Mouse (Mus musculus): ENCODE data around the gene Smg7. TPM values are rescaled to one million over a fixed set of nuclear protein-coding genes. Genes with fewer than 3 reads are reported as not detected.

Smg7 gene
- polyA plus RNA-seq, 1 experiment from 2014 or later: 14.4 TPM

GRCm38 (mm10) chr1:152795688-152796255, 106.7 kb downstream of the Smg7 start:
- Histone ChIP-seq H3K27ac (ENCODE audit: low read length) (no peak overlapping the region), H3K9me3 (ENCODE audit: low read length) (no peaks in the 10 kb centered on the region), H3K4me2 (replicated peaks; ENCODE audit: low read depth, low read length) (no peak overlapping the region), H3K36me3 (ENCODE audit: insufficient read depth, low read length) (no peaks in the 10 kb centered on the region), H3K9ac (replicated peaks; ENCODE audit: low read depth) (no peak overlapping the region), H3K4me3 (ENCODE audit: low read depth, low read length) (no peak overlapping the region), H3K4me1 (ENCODE audit: insufficient read depth, low read depth, low read length) (no peaks in the 10 kb centered on the region; the same call in 1 of the 2 replicates), H3K27me3 (replicated peaks; ENCODE audit: insufficient read depth, low read length) (no peaks in the 10 kb centered on the region)
- TF ChIP-seq EP300 (IDR thresholded peaks at IDR 0.05) (no peak), CTCF (IDR thresholded peaks at IDR 0.05) (no peak)
- DNase-seq (ENCODE audit: low spot score): no peak
- ATAC-seq: no peak
- 51% methylated on average over 8 of the region's 8 CpGs for WGBS

DNA sequence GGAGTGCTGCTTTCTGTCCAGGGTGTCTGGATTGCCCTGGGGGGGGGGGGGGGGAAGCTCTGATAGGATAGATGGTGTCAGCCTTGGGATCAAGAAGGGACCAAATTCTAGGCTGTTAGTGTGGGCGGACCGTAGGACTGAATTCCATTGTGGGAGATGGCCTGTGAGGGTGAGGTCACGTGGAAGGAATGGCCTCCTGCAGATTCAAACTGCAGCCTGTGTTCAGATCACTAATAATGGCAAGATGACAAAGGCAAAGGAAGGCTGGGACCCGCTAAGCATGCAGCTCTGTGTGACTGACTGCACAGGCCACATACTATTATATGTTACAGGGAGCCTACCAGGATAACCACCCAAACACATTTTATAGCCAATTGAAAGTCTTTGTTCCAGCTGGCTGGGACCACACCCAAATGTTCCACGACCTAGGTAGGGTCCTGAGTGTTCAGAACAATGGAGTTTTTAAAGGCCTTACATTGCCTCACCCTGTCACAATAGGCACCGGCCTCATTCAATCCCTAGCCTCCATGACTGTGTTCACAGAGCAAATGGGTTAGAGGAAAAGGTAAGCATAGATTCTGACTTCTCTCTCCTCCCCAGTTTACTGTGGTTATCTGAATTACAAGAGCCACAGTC, 108.8 kb downstream of the Smg7 start:
- no peaks in the 10 kb centered on the region for H3K9me3 ChIP-seq (ENCODE audit: low read length)
- no peak for TF ChIP-seq CTCF (IDR thresholded peaks at IDR 0.05)
- TF ChIP-seq EP300 (IDR thresholded peaks at IDR 0.05): no peak; the same call in 1 of the 2 replicates
- H3K4me1 ChIP-seq (ENCODE audit: insufficient read depth, low read depth, low read length): no peaks in the 10 kb centered on the region; the same call in 1 of the 2 replicates
- DNase-seq (ENCODE audit: low spot score) (peak; percentile 17), ATAC-seq (no peak)
- no peaks in the 10 kb centered on the region for H3K36me3 ChIP-seq (ENCODE audit: insufficient read depth, low read length)
- H3K27ac ChIP-seq (ENCODE audit: low read length): no peak overlapping the region
- H3K9ac ChIP-seq (replicated peaks; ENCODE audit: low read depth): no peak overlapping the region
- WGBS: 71% methylated on average over 6 of the region's 6 CpGs
- no peak overlapping the region for H3K4me3 ChIP-seq (ENCODE audit: low read depth, low read length)
- H3K4me2 ChIP-seq (replicated peaks; ENCODE audit: low read depth, low read length): no peak overlapping the region
- H3K27me3 ChIP-seq (replicated peaks; ENCODE audit: insufficient read depth, low read length): no peaks in the 10 kb centered on the region

DNA sequence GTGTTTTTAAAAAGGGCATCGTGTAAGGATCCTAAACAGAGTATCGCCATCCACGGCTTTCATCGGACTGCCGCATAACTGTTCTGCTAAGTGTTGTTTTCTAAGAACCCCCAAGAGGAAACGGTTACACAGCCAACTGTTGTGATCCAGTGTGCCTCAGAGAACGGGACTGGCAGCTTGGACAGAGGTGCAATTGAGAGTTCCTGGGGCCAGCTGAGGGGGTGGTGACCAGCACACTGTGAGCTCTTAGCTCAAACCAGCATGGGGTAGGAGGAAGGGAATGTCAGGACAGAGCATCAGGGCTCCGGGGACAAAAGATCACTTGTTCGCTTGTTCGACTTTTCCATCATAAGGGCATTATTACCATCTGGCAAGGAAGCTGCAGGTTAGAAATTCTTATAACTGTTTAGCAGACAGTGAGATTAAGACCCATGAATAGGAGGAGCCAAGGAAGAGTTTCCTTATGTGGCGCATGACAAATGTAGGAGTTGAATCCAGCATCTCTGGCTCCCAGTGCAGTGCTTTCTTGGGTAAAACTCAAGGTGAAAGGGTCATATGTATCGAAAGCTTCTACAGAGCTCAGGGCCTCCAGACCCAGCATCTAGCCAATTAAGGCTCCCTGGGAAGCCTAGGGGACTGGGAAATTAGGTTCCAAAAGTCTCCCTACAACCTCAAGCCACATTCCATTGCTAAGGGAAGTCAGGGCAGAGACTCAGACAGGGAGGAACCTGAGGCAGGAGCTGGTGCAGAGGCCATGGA, 109.5 kb downstream of the Smg7 start:
- Histone ChIP-seq H3K9me3 (ENCODE audit: low read length) (no peaks in the 10 kb centered on the region), H3K36me3 (ENCODE audit: insufficient read depth, low read length) (no peaks in the 10 kb centered on the region), H3K4me3 (ENCODE audit: low read depth, low read length) (no peak overlapping the region), H3K4me2 (replicated peaks; ENCODE audit: low read depth, low read length) (no peak overlapping the region), H3K27ac (ENCODE audit: low read length) (no peak overlapping the region), H3K27me3 (replicated peaks; ENCODE audit: insufficient read depth, low read length) (no peaks in the 10 kb centered on the region), H3K9ac (replicated peaks; ENCODE audit: low read depth) (no peak overlapping the region), H3K4me1 (ENCODE audit: insufficient read depth, low read depth, low read length) (no peaks in the 10 kb centered on the region; the same call in 1 of the 2 replicates)
- WGBS: 64% methylated on average over 12 of the region's 12 CpGs
- no peak for ATAC-seq
- DNase-seq (ENCODE audit: low spot score): no peak
- TF ChIP-seq CTCF (IDR thresholded peaks at IDR 0.05) (no peak), EP300 (IDR thresholded peaks at IDR 0.05) (no peak)

DNA sequence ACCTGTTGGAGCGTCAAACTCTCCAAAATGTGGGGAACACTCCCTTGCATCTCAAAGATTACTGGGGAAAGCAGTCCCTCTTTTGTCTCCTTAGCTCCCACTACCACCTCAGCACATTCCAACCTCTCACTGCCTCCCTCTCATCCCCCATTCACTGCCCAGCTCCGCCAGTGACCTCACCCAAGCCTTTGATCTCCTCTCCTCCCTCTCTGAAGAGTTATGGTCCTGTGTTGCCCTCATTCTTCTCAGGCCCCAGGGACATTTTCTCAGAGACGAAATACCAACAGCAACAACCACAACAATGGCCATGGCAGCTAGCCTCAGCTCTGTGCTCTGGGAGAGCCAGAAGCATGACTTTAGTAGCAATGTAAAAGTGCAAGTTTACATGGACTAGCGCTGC, 111.2 kb downstream of the Smg7 start:
- H3K4me3 ChIP-seq (ENCODE audit: low read depth, low read length): no peak overlapping the region
- 31% methylated on average over 4 of the region's 4 CpGs for WGBS
- peak; percentile 63 for ATAC-seq
- no peaks in the 10 kb centered on the region; the same call in 1 of the 2 replicates for H3K4me1 ChIP-seq (ENCODE audit: insufficient read depth, low read depth, low read length)
- no peaks in the 10 kb centered on the region for H3K36me3 ChIP-seq (ENCODE audit: insufficient read depth, low read length)
- DNase-seq (ENCODE audit: low spot score): peak; percentile 56
- TF ChIP-seq EP300 (IDR thresholded peaks at IDR 0.05): no peak
- TF ChIP-seq CTCF (IDR thresholded peaks at IDR 0.05): no peak
- no peak overlapping the region for H3K4me2 ChIP-seq (replicated peaks; ENCODE audit: low read depth, low read length)
- 0 out of 2 replicates have a peak overlapping the region, but pooled peaks have one; percentile 1 for H3K27ac ChIP-seq (ENCODE audit: low read length)
- no peaks in the 10 kb centered on the region for H3K9me3 ChIP-seq (ENCODE audit: low read length)
- H3K9ac ChIP-seq (replicated peaks; ENCODE audit: low read depth): no peak overlapping the region
- H3K27me3 ChIP-seq (replicated peaks; ENCODE audit: insufficient read depth, low read length): no peaks in the 10 kb centered on the region

DNA sequence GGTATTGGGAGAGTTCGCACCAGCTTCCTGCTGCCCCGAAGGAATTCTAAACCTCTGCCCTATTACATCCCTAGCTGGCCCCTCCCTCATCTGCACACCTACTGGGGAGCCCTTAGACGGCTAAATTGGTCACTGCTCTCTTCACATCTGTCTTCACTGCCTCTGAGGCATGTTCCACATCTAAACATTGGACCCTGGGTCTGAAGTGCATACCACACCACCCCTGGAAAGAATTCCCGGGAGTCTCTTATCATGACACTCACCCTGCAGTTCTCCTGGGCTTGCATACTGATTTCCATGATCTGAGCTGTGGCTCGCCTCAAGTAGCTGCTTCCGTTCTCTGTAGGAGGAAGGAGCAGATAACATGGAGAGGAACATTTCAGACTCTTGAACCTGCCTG, 111.6 kb downstream of the Smg7 start:
- 0 out of 2 replicates have a peak overlapping the region, but pooled peaks have one; percentile 1 for H3K27ac ChIP-seq (ENCODE audit: low read length)

GRCm38 (mm10) chr1:152790254-152790653, 112.2 kb downstream of the Smg7 start:
- Histone ChIP-seq H3K4me1 (ENCODE audit: insufficient read depth, low read depth, low read length) (no peaks in the 10 kb centered on the region; the same call in 1 of the 2 replicates), H3K27ac (ENCODE audit: low read length) (no peak overlapping the region), H3K36me3 (ENCODE audit: insufficient read depth, low read length) (no peaks in the 10 kb centered on the region), H3K9ac (replicated peaks; ENCODE audit: low read depth) (no peak overlapping the region), H3K9me3 (ENCODE audit: low read length) (no peaks in the 10 kb centered on the region), H3K4me3 (ENCODE audit: low read depth, low read length) (no peak overlapping the region), H3K27me3 (replicated peaks; ENCODE audit: insufficient read depth, low read length) (no peaks in the 10 kb centered on the region), H3K4me2 (replicated peaks; ENCODE audit: low read depth, low read length) (no peak overlapping the region)
- TF ChIP-seq CTCF (IDR thresholded peaks at IDR 0.05) (peak; percentile 78), EP300 (IDR thresholded peaks at IDR 0.05) (no peak)
- peak; percentile 76 for DNase-seq (ENCODE audit: low spot score)
- WGBS: 31% methylated on average over 12 of the region's 12 CpGs
- peak; percentile 67 for ATAC-seq

More for the DNA sequence above, 111.6 kb downstream of the Smg7 start:
- TF ChIP-seq CTCF (IDR thresholded peaks at IDR 0.05) (no peak), EP300 (IDR thresholded peaks at IDR 0.05) (peak; percentile 74)
- H3K27me3 ChIP-seq (replicated peaks; ENCODE audit: insufficient read depth, low read length): no peaks in the 10 kb centered on the region
- ATAC-seq: peak; percentile 88
- WGBS: 12% methylated on average over 6 of the region's 6 CpGs
- no peak overlapping the region for H3K9ac ChIP-seq (replicated peaks; ENCODE audit: low read depth)
- H3K4me3 ChIP-seq (ENCODE audit: low read depth, low read length): no peak overlapping the region
- no peak overlapping the region for H3K4me2 ChIP-seq (replicated peaks; ENCODE audit: low read depth, low read length)
- peak; percentile 77 for DNase-seq (ENCODE audit: low spot score)
- H3K36me3 ChIP-seq (ENCODE audit: insufficient read depth, low read length): no peaks in the 10 kb centered on the region
- no peaks in the 10 kb centered on the region; the same call in 1 of the 2 replicates for H3K4me1 ChIP-seq (ENCODE audit: insufficient read depth, low read depth, low read length)
- no peaks in the 10 kb centered on the region for H3K9me3 ChIP-seq (ENCODE audit: low read length)

All from lung, postnatal 0 days (tissue).